Mouse (Mus musculus) lung, embryonic 14.5 days (tissue): ENCODE results near the gene Clasp1. TPM values are rescaled to one million over a fixed set of nuclear protein-coding genes. Genes with fewer than 3 reads are reported as not detected.

Source experiments
- ATAC-seq: fragments of 200-750 bp; cut with Nextera tagmentation; 2 replicates; pipeline ENCODE4 v1.8.0; 2017; ENCODE audit warnings: mild to moderate bottlenecking, moderate TSS enrichment, moderate library complexity; ENCODE audit not compliant: insufficient read depth
- DNase-seq: peaks from one replicate; pipeline ENCODE4 v3.0.0-alpha.2; 2015
- H3K27ac ChIP-seq: fragments of 300-500 bp; sonication (generic); 2 replicates; pipeline ENCODE4 v1.5.1; 2014; ENCODE audit warnings: low read depth, mild to moderate bottlenecking, moderate library complexity
- H3K27me3 ChIP-seq: fragments of 300-500 bp; sonication (generic); 2 replicates; pipeline ENCODE4 v1.6.1; 2014; ENCODE audit warnings: low read length, control low read depth; ENCODE audit not compliant: insufficient read depth
- H3K36me3 ChIP-seq: fragments of 300-500 bp; sonication (generic); 2 replicates; pipeline ENCODE4 v1.6.1; 2014; ENCODE audit warnings: control low read depth; ENCODE audit not compliant: insufficient read depth
- H3K4me1 ChIP-seq: fragments of 300-500 bp; sonication (generic); 2 replicates; pipeline ENCODE4 v1.6.1; 2014; ENCODE audit warnings: antibody characterized with exemption, control low read depth; ENCODE audit not compliant: insufficient read depth
- H3K4me2 ChIP-seq: fragments of 300-500 bp; sonication (generic); 2 replicates; pipeline ENCODE4 v1.6.1; 2014; ENCODE audit warnings: mild to moderate bottlenecking
- H3K4me3 ChIP-seq: fragments of 300-500 bp; sonication (generic); 2 replicates; pipeline ENCODE4 v1.5.1; 2014; ENCODE audit warnings: low read depth, low read length
- H3K9ac ChIP-seq: fragments of 300-500 bp; sonication (generic); 2 replicates; pipeline ENCODE4 v1.6.1; 2014
- H3K9me3 ChIP-seq: fragments of 300-500 bp; sonication (generic); 2 replicates; pipeline ENCODE4 v1.6.1; 2016; ENCODE audit warnings: low read depth, low read length, control low read depth
- CTCF ChIP-seq: IDR thresholded peaks from 2 replicates; pipeline ENCODE4 v1.5.1; 2016; ENCODE audit warnings: antibody characterized with exemption, low read depth
- whole genome bisulfite sequencing: fragments of 180-500 bp; shearing (Covaris S2); extraction: QIAGEN DNeasy Blood & Tissue Kit; methylation state at CpG from one replicate; pipeline ENCODE4 v1.1.7; 2014; 5-methylcytosine and 5-hydroxymethylcytosine counted together
- polyA plus RNA-seq: library from polyadenylated mRNA; unstranded; fragments of >200 nt; fragmentation: Nextera tagmentation; extraction: Ambion mirVana; gene quantifications from 2 replicates; pipeline ENCODE4 v1.2.1, GENCODE M21; 2014

Gene Clasp1
- polyA plus RNA-seq, 1 experiment from 2014 or later: 60.7 TPM

- Histone ChIP-seq H3K4me2 (no peak overlapping the region), H3K9ac (no peak overlapping the region), H3K9me3 (no peaks in the 10 kb centered on the region), H3K27ac (no peak overlapping the region), H3K36me3 (peaks cover 20% of the 10 kb centered on the region), H3K27me3 (no peaks in the 10 kb centered on the region), H3K4me3 (no peak overlapping the region), H3K4me1 (no peaks in the 10 kb centered on the region)
- ATAC-seq (no peak), DNase-seq (no peak)
- 94% methylated on average over 9 of the region's 9 CpGs for WGBS
- TF ChIP-seq CTCF: no peak
Measured at GRCm38 (mm10) chr1:118494551-118494950, 105.7 kb downstream of the Clasp1 start.

DNA sequence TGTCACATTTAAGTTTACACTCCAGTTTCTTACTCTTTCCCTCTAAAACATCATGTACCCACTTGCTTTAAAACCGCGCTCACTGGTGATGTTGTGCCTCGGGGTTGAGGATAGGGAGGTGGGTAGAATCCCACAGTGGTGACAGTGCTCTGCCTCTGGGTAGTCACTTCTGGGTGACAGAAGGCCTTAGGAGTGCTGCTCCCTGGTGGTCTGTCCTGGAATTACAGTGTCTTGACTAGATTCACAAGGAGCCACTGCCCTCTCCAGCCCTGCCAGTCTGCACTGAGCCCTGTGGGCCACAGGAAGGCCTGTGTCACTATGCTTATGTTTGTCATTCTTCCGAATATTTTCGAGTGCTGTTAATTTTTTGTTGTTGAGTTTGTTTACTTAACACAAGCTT is 109.5 kb downstream of the Clasp1 start:
- peak; percentile 86 for TF ChIP-seq CTCF
- peak; percentile 89 for DNase-seq
- ATAC-seq: peak; percentile 72
- no peak overlapping the region for H3K4me2 ChIP-seq
- H3K4me1 ChIP-seq: no peaks in the 10 kb centered on the region
- H3K9ac ChIP-seq: no peak overlapping the region
- WGBS: 71% methylated on average over 5 of the region's 5 CpGs
- no peaks in the 10 kb centered on the region for H3K27me3 ChIP-seq
- H3K4me3 ChIP-seq: no peak overlapping the region
- no peak overlapping the region for H3K27ac ChIP-seq
- no peaks in the 10 kb centered on the region for H3K9me3 ChIP-seq
- H3K36me3 ChIP-seq: peaks cover 58% of the 10 kb centered on the region

GRCm38 (mm10) chr1:118500606-118501005 is 111.7 kb downstream of the Clasp1 start:
- WGBS: 91% methylated on average over 11 of the region's 11 CpGs
- Histone ChIP-seq H3K36me3 (peaks cover 79% of the 10 kb centered on the region), H3K4me3 (no peak overlapping the region), H3K9ac (no peak overlapping the region), H3K27ac (no peak overlapping the region), H3K27me3 (no peaks in the 10 kb centered on the region), H3K9me3 (no peaks in the 10 kb centered on the region), H3K4me2 (no peak overlapping the region), H3K4me1 (no peaks in the 10 kb centered on the region)
- ATAC-seq (no peak), DNase-seq (no peak)
- no peak for TF ChIP-seq CTCF

GRCm38 (mm10) chr1:118501691-118502090 is 112.8 kb downstream of the Clasp1 start:
- Histone ChIP-seq H3K9ac (no peak overlapping the region), H3K9me3 (no peaks in the 10 kb centered on the region), H3K36me3 (peaks cover 88% of the 10 kb centered on the region), H3K4me3 (no peak overlapping the region), H3K27ac (no peak overlapping the region), H3K4me2 (no peak overlapping the region), H3K4me1 (no peaks in the 10 kb centered on the region), H3K27me3 (no peaks in the 10 kb centered on the region)
- no peak for ATAC-seq
- no peak for DNase-seq
- no peak for TF ChIP-seq CTCF
- WGBS: 87% methylated on average over 2 of the region's 2 CpGs

DNA sequence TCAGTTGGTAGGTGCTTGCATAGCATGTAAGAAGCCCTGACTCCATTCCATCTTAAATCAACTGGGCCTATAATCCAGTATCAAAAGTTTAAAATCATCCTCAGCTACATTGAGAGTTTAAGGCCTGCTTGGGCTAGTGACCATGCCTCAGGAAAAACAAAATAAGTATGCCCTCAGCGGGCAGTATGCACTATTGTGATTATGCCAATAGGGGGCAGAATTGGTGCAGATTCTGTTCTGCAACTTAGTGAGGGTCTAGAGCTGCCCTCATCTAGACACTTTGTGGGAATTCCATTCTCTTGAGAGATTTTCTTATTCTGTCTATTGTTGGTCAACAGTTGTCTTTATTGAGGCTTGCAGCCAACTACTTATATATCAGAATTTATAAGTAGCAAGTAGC is 116.9 kb downstream of the Clasp1 start:
- Histone ChIP-seq H3K4me1 (no peaks in the 10 kb centered on the region), H3K4me3 (no peak overlapping the region), H3K27ac (no peak overlapping the region), H3K4me2 (no peak overlapping the region), H3K36me3 (peaks cover 96% of the 10 kb centered on the region), H3K27me3 (no peaks in the 10 kb centered on the region), H3K9me3 (no peaks in the 10 kb centered on the region), H3K9ac (no peak overlapping the region)
- 89% methylated on average over 1 of the region's 1 CpGs for WGBS
- ATAC-seq: no peak
- TF ChIP-seq CTCF: peak; percentile 17; the same call in 1 of the 2 replicates
- no peak for DNase-seq

- Histone ChIP-seq H3K4me2 (no peak overlapping the region), H3K4me3 (no peak overlapping the region), H3K9ac (no peak overlapping the region), H3K4me1 (no peaks in the 10 kb centered on the region), H3K27me3 (no peaks in the 10 kb centered on the region), H3K36me3 (peaks cover 75% of the 10 kb centered on the region), H3K9me3 (no peaks in the 10 kb centered on the region), H3K27ac (no peak overlapping the region)
- ATAC-seq: no peak
- WGBS: 89% methylated on average over 3 of the region's 3 CpGs
- DNase-seq: no peak
- TF ChIP-seq CTCF: no peak
Measured at GRCm38 (mm10) chr1:118510996-118511395, 122.1 kb downstream of the Clasp1 start.

GRCm38 (mm10) chr1:118511738-118512530 is 123.1 kb downstream of the Clasp1 start:
- Histone ChIP-seq H3K9me3 (no peaks in the 10 kb centered on the region), H3K9ac (no peak overlapping the region), H3K4me1 (no peaks in the 10 kb centered on the region), H3K36me3 (peaks cover 70% of the 10 kb centered on the region), H3K27me3 (no peaks in the 10 kb centered on the region), H3K4me3 (no peak overlapping the region), H3K4me2 (no peak overlapping the region), H3K27ac (no peak overlapping the region)
- 91% methylated on average over 8 of the region's 8 CpGs for WGBS
- no peak for ATAC-seq
- TF ChIP-seq CTCF: no peak
- no peak for DNase-seq
